Mouse (Mus musculus) T-helper 1 cell (primary cell): ENCODE results near the gene Mlf2.

Source experiments
- in situ Hi-C: fragments of 300-600 bp; cut with MboI, MseI; formaldehyde crosslinking; loops from one replicate; pipeline ENCODE4 v1.15.1; 2025; ENCODE audit warnings: high pct_unique_total_duplicates

The Mlf2 gene

GRCm38 (mm10) chr6:124932314-124932695 lies 1.1 kb downstream of the Mlf2 start:
- in situ Hi-C loops = loop anchor here (5.0 to 10.0 kb wide), 2 partner anchors 35 to 68 kb away; partner anchors contain the start of genes Cops7a and Gpr162

GRCm38 (mm10) chr6:124933127-124933526 lies 1.9 kb downstream of the Mlf2 start:
- in situ Hi-C loops = loop anchor here (5.0 to 10.0 kb wide), 2 partner anchors 34 to 68 kb away; partner anchors contain the start of genes Cops7a and Gpr162

DNA sequence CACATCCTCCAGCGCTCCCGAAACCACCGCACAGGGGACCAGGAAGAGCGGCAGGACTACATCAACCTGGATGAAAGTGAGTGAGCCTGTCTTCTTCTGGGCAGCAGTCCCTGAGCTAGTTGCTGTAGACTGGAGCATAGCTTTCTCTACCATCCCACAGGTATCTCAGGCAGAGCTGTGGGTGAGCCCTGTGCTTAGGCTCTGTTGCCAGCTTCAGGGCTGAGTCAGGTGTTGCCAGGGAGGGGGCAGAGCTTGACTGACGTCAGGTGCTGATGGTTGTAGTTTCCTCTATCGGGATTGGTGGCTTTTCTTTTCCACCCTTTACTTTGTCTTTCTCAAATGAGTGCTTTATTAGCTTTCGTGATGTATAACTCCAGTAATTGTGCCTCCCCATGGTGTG lies 3.5 kb downstream of the Mlf2 start:
- in situ Hi-C loops = loop anchor here (5.0 to 10.0 kb wide), 3 partner anchors 33 to 70 kb away; partner anchors contain the start of genes Cops7a and Gpr162

DNA sequence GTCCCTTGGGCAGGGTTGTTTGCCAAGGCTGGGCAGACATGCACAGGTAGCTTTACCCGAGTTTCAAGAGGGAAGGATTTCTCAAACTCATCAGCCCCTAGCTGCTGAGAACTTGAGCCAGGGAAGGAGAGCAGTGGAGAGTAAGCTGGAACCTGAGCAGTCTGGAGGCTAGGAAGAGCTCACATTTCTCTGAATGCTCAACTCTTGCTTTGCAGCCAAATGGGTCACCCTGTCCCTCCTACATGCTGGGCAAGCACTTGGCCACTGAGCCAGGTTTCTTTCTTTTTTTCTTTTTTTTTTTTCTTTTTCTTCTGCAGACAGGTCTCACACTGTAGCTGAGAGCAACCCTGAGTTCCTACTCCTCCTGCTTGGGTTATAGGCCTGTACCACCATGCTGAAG lies 5.5 kb downstream of the Mlf2 start:
- in situ Hi-C loops = loop anchor here (5.0 to 10.0 kb wide), 2 partner anchors 56 to 72 kb away; partner anchors contain the start of gene Gpr162

DNA sequence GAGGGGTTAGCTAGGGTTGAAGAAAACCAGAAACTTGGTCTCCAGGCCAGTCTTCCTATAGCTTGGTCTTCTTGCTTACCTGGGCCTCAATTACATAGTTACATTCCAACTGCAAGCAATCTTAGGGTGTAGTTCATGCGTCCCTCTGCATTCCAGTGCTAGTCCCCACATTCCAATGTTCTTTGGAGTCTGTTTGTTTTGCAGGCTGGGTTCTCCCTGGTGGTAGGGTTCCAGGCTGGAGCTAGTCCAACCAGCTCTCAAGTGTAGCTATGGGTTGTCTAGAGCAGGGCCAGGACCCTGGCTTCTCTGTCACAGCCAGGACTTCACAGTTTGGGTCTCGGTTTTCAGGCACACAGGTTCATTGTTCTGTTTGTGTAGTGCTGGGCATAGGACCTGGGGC lies 6.3 kb downstream of the Mlf2 start:
- in situ Hi-C loops = loop anchor here (5.0 to 10.0 kb wide), 2 partner anchors 55 to 73 kb away; partner anchors contain the start of gene Gpr162

DNA sequence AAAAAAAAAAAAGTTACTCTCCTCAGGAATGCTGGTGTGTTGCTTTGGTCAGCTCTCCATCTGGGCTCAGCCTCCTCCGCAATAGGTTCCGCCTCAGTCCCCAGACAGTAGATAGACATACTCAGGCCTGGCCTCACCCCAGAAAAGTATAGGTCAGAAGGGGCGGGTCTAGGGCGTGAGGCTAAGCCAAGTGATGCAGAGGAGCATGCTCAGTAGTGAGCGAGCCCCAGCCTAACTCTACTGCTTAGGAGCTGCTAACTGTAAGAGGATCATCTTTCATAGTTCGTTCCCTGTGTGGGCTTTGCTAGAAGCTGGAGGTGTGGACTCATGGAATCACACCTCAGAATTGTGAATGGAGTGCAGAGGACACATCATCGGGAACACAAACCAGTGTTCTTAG lies 7.4 kb downstream of the Mlf2 start:
- in situ Hi-C loops = loop anchor here (5.0 to 10.0 kb wide), 2 partner anchors 54 to 74 kb away; partner anchors contain the start of gene Gpr162

DNA sequence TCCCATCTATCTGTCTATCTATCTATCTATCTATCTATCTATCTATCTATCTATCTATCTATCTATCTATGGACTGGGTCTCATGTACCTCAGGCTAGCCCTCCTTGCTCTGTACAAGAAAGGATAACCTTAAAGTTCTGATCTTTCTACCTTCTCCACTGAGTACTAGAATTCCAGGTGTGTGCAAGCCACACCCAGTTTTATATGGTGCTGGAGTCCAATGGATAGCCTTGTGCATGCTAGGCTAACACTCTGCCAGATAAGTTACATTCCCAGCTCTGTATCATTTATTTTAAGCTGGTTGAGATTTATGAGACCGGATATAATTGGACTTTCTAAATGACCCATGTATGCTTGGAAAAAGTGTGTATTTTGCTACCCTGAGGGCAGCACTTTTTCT lies 10.5 kb downstream of the Mlf2 start:
- in situ Hi-C loops = no loop called here

- in situ Hi-C loops = no loop called here
These were observed 12.3 kb downstream of the Mlf2 start for GRCm38 (mm10) chr6:124943526-124943925.

DNA sequence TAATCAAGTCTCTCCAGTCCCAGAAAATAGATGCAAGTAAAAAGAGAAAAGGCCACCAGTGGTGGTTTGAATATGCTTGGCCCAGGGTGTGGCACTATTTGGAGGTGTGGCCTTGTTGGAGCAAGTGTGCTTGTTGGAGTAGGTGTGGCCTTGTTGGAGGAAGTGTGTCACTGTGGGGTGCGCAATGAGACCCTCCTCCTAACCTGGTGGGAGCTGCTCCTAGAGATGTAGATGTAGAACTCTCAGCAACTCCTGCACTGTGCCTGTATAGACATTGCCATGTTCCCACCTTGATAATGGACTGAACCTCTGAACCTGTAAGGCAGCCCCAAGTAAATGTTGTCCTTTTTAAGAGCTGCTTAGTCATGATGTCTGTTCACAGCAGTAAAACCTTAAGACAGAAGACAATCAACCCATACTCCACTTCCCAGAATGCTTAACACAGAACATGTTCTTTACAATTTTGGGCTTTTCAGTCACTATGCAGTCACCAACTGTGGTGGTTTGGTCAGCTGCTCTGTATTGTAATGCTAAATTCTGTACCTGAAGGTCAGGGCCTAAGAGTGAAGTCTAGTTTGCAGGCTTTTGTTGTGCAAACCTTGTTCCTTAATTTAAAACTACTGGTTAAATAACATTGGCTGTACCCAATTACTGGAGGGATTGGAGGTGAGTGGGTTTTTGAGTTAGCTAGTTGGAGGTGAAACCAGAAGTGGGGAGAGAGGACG lies 23.0 kb downstream of the Mlf2 start:
- in situ Hi-C loops = no loop called here

- in situ Hi-C loops = no loop called here
These were observed 24.0 kb downstream of the Mlf2 start for GRCm38 (mm10) chr6:124955212-124955611.

DNA sequence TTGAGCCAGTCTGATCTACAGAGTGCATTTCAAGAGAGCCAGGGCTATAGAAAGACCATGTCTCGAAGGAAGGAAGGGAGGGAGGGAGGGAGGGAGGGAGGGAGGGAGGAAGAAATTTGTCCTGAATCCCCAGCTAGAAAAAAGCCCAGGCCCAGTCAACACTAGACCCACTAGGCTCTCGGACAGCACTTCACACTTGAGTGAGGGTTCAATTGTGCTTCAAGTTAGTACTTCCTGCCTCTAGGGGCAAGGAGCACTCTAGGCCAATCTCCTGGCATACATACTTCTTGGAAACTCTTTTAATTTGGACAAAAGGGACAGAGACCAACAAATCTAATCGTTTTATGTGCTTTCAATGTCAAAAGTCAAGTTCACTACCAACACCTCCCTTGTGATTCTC lies 26.9 kb downstream of the Mlf2 start:
- in situ Hi-C loops = no loop called here

DNA sequence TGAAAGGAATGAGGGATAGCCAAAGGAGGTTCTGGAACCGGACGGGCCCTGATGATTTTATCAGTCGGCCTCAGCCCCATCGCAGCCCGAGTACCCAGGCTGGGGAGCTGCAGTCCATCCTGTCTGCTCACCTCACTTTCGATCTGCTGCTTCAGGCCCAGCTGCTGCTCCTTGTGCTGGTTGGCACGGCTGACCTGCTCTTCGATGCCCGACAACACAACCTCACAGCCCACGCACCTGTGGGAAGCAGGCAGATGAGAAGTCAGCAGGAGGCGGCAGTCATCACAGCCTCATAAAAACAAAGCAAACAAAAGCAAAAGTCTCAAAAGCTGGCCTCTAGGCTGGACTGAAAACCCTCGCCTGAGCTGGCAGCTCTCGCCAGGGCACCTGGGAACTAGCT lies 28.8 kb downstream of the Mlf2 start:
- in situ Hi-C loops = no loop called here

DNA sequence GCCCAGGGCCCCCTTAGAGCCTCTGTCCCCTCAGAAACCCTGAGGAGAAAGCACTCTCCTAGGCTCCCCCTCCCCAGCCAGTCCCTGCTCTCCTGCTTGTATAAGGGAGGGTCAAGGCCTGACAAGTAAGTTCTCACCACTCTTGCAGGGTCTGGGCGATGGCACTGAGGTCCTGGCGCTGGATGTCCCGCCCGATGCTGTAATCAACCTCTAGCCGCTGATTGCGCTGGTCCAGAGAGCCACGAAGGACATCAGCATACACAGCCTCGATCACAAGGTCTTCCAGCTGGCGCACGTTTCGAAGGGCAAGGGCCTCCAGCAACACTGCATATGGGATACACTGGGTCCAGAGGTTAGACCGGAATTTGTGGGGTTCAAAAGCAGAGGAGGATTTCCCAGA lies 29.8 kb downstream of the Mlf2 start:
- in situ Hi-C loops = no loop called here

- in situ Hi-C loops = loop anchor here (5.0 kb wide), 2 partner anchors 32 to 38 kb away; partner anchors contain the start of gene Mlf2
These were observed 33.5 kb downstream of the Mlf2 start for GRCm38 (mm10) chr6:124964638-124965037.

DNA sequence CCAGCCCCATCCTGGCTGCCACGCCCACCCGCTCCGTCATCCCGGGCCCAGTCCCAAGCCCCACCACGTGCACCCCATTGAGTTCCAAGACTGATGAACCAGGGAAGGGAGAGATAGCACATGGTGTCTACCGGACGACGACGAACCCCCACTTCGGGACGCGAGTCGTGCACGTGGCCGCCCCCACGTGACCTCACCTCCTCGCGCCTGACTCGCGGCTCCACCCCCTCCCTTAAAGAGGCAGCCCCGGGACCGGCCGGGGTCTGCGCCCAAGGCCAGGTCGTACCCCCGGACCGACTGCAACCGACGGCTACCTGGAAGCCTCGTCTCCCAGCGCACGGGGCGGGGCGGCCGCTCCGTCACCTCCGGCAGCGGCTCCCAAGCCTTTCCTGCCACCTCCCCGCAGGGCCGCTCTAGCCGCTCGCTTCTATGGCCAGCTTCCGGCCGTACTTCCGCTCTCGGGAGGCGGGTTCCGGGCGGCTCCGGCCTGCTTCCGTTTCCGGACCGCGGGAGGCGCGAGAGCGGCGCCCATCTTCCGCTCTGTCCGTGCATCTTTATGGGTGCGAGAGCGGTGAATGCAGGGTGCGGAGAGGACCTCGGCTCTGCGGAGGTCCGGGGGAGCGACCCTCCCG lies 34.0 kb downstream of the Mlf2 start, which contains the start of gene Cops7a:
Gene Cops7a (minus strand): TSS at position 451 of the 632 bp plus-strand sequence.
- in situ Hi-C loops = loop anchor here (5.0 kb wide), 2 partner anchors 33 to 37 kb away; partner anchors contain the start of gene Mlf2

- in situ Hi-C loops = loop anchor here (5.0 kb wide), 2 partner anchors 33 to 37 kb away; partner anchors contain the start of gene Mlf2
These were observed 34.6 kb downstream of the Mlf2 start for GRCm38 (mm10) chr6:124965747-124966146.

DNA sequence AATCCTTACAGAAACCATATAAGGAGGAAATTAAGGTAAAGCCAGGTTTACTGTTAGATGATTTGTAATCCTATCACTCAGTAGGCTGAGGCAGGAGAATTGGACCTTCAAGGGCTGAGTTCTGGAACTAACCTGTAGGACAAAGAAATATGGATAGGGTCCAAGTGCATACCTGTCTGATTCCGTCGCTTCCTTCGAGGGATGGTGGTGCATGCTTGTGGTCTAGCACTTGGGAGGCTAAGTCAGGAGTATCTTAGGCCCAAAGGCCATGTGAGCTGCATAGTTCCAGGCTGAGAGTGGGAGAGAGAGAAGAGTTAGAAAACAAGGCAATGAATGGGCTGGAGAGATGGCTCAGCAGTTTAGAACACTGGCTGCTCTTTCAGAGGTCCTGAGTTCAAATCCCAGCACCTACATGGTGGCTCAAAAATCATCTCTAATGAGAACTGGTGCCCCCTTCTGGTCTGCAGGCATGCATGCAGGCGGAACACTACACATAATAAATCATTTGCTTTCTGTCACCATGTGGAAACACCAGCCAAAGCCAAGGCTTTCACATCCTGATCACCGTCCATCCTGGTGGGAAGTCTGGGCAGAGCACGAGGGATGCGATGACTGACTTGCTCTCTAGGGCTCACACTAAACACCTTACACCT lies 35.4 kb downstream of the Mlf2 start:
- in situ Hi-C loops = loop anchor here (5.0 kb wide), 2 partner anchors 34 to 36 kb away; partner anchors contain the start of gene Mlf2

DNA sequence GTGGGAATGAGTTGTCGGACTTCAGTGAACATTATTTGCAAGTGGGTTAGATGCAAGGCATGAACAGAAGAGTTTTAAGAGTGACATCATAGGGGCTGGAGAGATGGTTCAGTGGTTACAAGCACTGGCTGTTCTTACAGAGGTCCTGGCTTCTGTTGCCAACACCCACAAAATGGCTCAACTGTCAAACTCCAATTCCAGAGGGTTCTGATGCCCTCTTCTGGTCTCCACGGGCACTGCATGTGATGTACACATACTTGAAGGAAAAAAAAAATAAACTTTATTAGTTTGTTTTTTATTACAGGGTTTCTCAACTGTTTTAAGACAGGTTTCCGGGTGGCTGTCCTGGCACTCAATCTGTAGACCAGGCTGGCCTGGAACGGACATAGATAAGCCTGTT lies 36.6 kb downstream of the Mlf2 start:
- in situ Hi-C loops = loop anchor here (5.0 kb wide), 2 partner anchors 35 kb away; partner anchors contain the start of gene Mlf2
